Mouse (Mus musculus): ENCODE measurements around the gene Shq1. TPM values are rescaled to one million over a fixed set of nuclear protein-coding genes. Genes with fewer than 3 reads are reported as not detected.

Shq1 gene
- polyA plus RNA-seq, 2 experiments, result 5.8 to 8.7 TPM

- no peak for DNase-seq (ENCODE audit: low read depth in 3 of 3, low spot score in 3 of 3)
- TF ChIP-seq CTCF (IDR thresholded peaks at IDR 0.05; ENCODE audit: low read depth) (no peak), EP300 (IDR thresholded peaks at IDR 0.05; ENCODE audit: low read depth) (no peak)
Observed at GRCm38 (mm10) chr6:100590602-100591001, 80.4 kb downstream of the Shq1 start.

GRCm38 (mm10) chr6:100588876-100589275 lies 82.1 kb downstream of the Shq1 start:
- H3K4me2 ChIP-seq (ENCODE audit: low read depth), result no peak overlapping the region
- H3K9me3 ChIP-seq (ENCODE audit: control insufficient read depth, low read length), result no peaks in the 10 kb centered on the region
- no peak for DNase-seq (ENCODE audit: low read depth in 3 of 3, low spot score in 3 of 3)
- no peak overlapping the region for H3K4me3 ChIP-seq (ENCODE audit: insufficient read depth in 1 of 2, low read depth in 2 of 2, low read length in 2 of 2)
- WGBS (ENCODE audit: insufficient replicate concordance), result 53% methylated on average over 3 of the region's 3 CpGs
- TF ChIP-seq EP300 (IDR thresholded peaks at IDR 0.05; ENCODE audit: low read depth), result no peak
- no peak for TF ChIP-seq CTCF (IDR thresholded peaks at IDR 0.05; ENCODE audit: low read depth)
- H3K27ac ChIP-seq, result no peak overlapping the region
- H3K4me1 ChIP-seq (replicated peaks; ENCODE audit: control insufficient read depth in 2 of 2, insufficient read depth in 2 of 2, low read length in 1 of 2), result peaks cover 0 to 5% of the 10 kb centered on the region in 2 experiments; a peak in 3 of 4 replicates
- no peaks in the 10 kb centered on the region for H3K36me3 ChIP-seq (replicated peaks; ENCODE audit: control insufficient read depth, insufficient read depth, low read depth)
- ATAC-seq (ENCODE audit: insufficient read depth), result no peak
- H3K9ac ChIP-seq (replicated peaks), result no peak overlapping the region
- no peaks in the 10 kb centered on the region for H3K27me3 ChIP-seq (ENCODE audit: control insufficient read depth, insufficient read depth, low read length)

More at GRCm38 (mm10) chr6:100590602-100591001, 80.4 kb downstream of the Shq1 start:
- H3K9me3 ChIP-seq (ENCODE audit: control insufficient read depth, low read length), result no peaks in the 10 kb centered on the region
- WGBS (ENCODE audit: insufficient replicate concordance), result 43% methylated on average over 4 of the region's 4 CpGs
- no peak overlapping the region for H3K4me3 ChIP-seq (ENCODE audit: insufficient read depth in 1 of 2, low read depth in 2 of 2, low read length in 2 of 2)
- no peak overlapping the region for H3K4me2 ChIP-seq (ENCODE audit: low read depth)
- peaks cover 0 to 5% of the 10 kb centered on the region in 2 experiments; a peak in 3 of 4 replicates for H3K4me1 ChIP-seq (replicated peaks; ENCODE audit: control insufficient read depth in 2 of 2, insufficient read depth in 2 of 2, low read length in 1 of 2)
- H3K27me3 ChIP-seq (ENCODE audit: control insufficient read depth, insufficient read depth, low read length), result no peaks in the 10 kb centered on the region
- H3K9ac ChIP-seq (replicated peaks), result no peak overlapping the region
- H3K27ac ChIP-seq, result no peak overlapping the region
- ATAC-seq (ENCODE audit: insufficient read depth), result no peak
- H3K36me3 ChIP-seq (replicated peaks; ENCODE audit: control insufficient read depth, insufficient read depth, low read depth), result no peaks in the 10 kb centered on the region

- DNase-seq (ENCODE audit: low read depth in 3 of 3, low spot score in 3 of 3) (no peak), ATAC-seq (ENCODE audit: insufficient read depth) (no peak)
- TF ChIP-seq CTCF (IDR thresholded peaks at IDR 0.05; ENCODE audit: low read depth) (no peak), EP300 (IDR thresholded peaks at IDR 0.05; ENCODE audit: low read depth) (no peak)
Observed at GRCm38 (mm10) chr6:100586758-100587157, 84.2 kb downstream of the Shq1 start.

GRCm38 (mm10) chr6:100581951-100582350 lies 89.0 kb downstream of the Shq1 start:
- Histone ChIP-seq H3K4me3 (ENCODE audit: insufficient read depth in 1 of 2, low read depth in 2 of 2, low read length in 2 of 2) (no peak overlapping the region), H3K36me3 (replicated peaks; ENCODE audit: control insufficient read depth, insufficient read depth, low read depth) (no peaks in the 10 kb centered on the region), H3K27me3 (ENCODE audit: control insufficient read depth, insufficient read depth, low read length) (no peaks in the 10 kb centered on the region), H3K9ac (replicated peaks) (no peak overlapping the region), H3K4me1 (replicated peaks; ENCODE audit: control insufficient read depth in 2 of 2, insufficient read depth in 2 of 2, low read length in 1 of 2) (peaks cover 0 to 5% of the 10 kb centered on the region in 2 experiments; a peak in 3 of 4 replicates), H3K9me3 (ENCODE audit: control insufficient read depth, low read length) (no peaks in the 10 kb centered on the region), H3K4me2 (ENCODE audit: low read depth) (no peak overlapping the region), H3K27ac (no peak overlapping the region)
- ATAC-seq (ENCODE audit: insufficient read depth) (no peak), DNase-seq (ENCODE audit: low read depth in 3 of 3, low spot score in 3 of 3) (no peak)
- TF ChIP-seq EP300 (IDR thresholded peaks at IDR 0.05; ENCODE audit: low read depth) (no peak), CTCF (IDR thresholded peaks at IDR 0.05; ENCODE audit: low read depth) (no peak)
- WGBS (ENCODE audit: insufficient replicate concordance), result 63% methylated on average over 2 of the region's 2 CpGs

More at GRCm38 (mm10) chr6:100586758-100587157, 84.2 kb downstream of the Shq1 start:
- Histone ChIP-seq H3K27ac (no peak overlapping the region), H3K4me2 (ENCODE audit: low read depth) (no peak overlapping the region), H3K27me3 (ENCODE audit: control insufficient read depth, insufficient read depth, low read length) (no peaks in the 10 kb centered on the region), H3K36me3 (replicated peaks; ENCODE audit: control insufficient read depth, insufficient read depth, low read depth) (no peaks in the 10 kb centered on the region), H3K9ac (replicated peaks) (no peak overlapping the region), H3K4me1 (replicated peaks; ENCODE audit: control insufficient read depth in 2 of 2, insufficient read depth in 2 of 2, low read length in 1 of 2) (peaks cover 0 to 6% of the 10 kb centered on the region in 2 experiments; a peak in 3 of 4 replicates), H3K9me3 (ENCODE audit: control insufficient read depth, low read length) (no peaks in the 10 kb centered on the region), H3K4me3 (ENCODE audit: insufficient read depth in 1 of 2, low read depth in 2 of 2, low read length in 2 of 2) (no peak overlapping the region)
- 31% methylated on average over 5 of the region's 5 CpGs for WGBS (ENCODE audit: insufficient replicate concordance)

GRCm38 (mm10) chr6:100581056-100581455 lies 89.9 kb downstream of the Shq1 start:
- DNase-seq (ENCODE audit: low read depth in 3 of 3, low spot score in 3 of 3), result no peak
- no peak overlapping the region for H3K9ac ChIP-seq (replicated peaks)

More at GRCm38 (mm10) chr6:100581056-100581455, 89.9 kb downstream of the Shq1 start:
- Histone ChIP-seq H3K27me3 (ENCODE audit: control insufficient read depth, insufficient read depth, low read length) (no peaks in the 10 kb centered on the region), H3K4me1 (replicated peaks; ENCODE audit: control insufficient read depth in 2 of 2, insufficient read depth in 2 of 2, low read length in 1 of 2) (0 out of 4 replicates have a peak, but pooled peaks cover 0 to 2% of the 10 kb centered on the region in 2 experiments), H3K36me3 (replicated peaks; ENCODE audit: control insufficient read depth, insufficient read depth, low read depth) (no peaks in the 10 kb centered on the region), H3K27ac (no peak overlapping the region), H3K4me3 (ENCODE audit: insufficient read depth in 1 of 2, low read depth in 2 of 2, low read length in 2 of 2) (no peak overlapping the region), H3K4me2 (ENCODE audit: low read depth) (no peak overlapping the region), H3K9me3 (ENCODE audit: control insufficient read depth, low read length) (no peaks in the 10 kb centered on the region)
- no peak for ATAC-seq (ENCODE audit: insufficient read depth)
- no peak for TF ChIP-seq CTCF (IDR thresholded peaks at IDR 0.05; ENCODE audit: low read depth)
- TF ChIP-seq EP300 (IDR thresholded peaks at IDR 0.05; ENCODE audit: low read depth), result no peak
